Mouse (Mus musculus) mouse trophoblast stem cell (cell line): Measurements from ENCODE around the gene Bok.

Experiments used
- in situ Hi-C, 2 experiments: fragments of 300-500 bp; cut with MseI, MboI; formaldehyde crosslinking; loops; 2 replicates in 1 of 2; 3 replicates in 1 of 2; pipeline ENCODE4 v1.15.1; 2025

Bok gene

DNA sequence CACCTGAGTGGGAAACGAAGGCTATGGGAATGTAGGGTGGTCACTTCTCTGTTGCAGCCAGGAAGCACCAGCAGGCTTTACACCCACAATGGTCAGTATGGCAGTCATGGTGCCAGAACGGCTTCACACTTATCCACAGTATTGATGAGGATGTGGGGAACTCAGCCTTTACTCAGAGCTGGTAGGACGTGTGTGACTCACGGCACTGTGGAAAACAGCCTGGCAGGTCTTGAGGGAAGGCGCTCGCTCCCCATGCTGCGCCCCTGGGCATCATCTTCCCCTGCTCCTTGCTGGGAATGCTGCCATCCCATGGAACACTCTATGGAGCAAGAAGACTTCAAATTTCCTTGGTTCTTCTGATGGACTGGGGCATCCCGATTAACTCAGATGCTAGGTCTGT is 5.6 kb downstream of the Bok start:
- in situ Hi-C loops, result no loop called here

DNA sequence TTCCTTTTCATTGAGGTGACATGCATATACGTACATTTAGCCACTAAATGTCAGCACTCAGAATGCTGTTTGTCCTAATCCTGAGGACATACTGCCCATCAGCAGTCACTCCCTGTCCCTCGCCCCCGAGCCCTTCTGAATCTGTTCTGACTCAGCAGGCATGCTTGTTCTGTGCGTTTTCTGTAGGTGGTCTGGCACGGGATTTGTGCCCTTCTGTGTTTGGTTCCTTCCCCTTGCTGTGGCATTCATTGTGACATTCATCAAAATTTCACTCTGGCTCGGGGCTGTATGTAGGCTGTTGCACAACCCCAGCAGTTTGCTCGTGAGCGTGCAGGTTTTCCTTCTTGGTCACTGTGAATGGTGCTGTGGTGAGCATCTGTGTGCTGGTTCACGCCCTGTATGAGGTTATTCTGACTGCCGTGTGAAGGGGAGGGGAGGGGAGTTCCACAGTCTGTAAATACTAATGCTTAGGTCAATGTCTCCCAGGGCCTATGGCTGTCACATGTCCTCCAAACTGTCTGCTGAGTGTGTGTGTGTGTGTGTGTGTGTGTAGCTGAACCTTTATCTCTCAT is 6.4 kb downstream of the Bok start:
- in situ Hi-C loops, result no loop called here

DNA sequence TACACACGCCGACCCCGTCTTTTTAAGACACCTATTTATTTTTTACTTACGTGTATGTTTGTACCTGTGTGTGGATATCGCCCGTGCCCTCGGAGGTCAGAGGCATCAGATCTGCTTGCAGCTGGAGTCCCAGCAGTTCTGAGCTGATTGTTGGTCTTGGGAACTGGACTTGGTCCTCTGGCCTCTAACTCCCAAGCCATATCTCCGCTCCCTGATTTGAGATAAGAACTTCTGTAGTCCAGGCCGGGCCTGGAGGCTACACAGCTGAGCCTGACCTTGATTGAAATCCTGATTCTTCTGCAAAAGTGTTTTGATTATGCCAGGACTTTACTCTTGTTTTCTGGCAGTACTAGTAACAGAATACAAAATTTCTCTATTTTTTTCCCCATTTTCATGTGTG is 7.3 kb downstream of the Bok start:
- in situ Hi-C loops, result no loop called here

DNA sequence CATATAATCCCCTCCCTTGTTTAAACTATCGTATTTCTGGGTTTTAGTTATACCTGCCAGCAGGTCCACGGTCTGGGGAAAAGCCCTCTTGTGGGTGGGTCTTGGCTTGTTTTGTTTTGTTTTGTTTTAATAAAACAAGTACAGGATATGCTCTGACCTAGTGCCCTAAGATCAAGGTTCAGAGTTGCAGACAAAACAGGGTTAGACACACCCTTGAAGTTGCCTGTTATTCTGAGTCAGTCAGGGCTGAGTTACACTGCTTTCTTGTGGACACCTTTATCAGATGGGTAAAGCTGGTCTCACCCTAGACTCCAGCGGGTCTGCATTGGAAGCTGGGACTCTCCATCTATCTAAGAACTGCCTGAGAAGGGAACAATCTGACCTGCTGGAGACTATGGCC is 8.0 kb downstream of the Bok start:
- in situ Hi-C loops, result no loop called here

DNA sequence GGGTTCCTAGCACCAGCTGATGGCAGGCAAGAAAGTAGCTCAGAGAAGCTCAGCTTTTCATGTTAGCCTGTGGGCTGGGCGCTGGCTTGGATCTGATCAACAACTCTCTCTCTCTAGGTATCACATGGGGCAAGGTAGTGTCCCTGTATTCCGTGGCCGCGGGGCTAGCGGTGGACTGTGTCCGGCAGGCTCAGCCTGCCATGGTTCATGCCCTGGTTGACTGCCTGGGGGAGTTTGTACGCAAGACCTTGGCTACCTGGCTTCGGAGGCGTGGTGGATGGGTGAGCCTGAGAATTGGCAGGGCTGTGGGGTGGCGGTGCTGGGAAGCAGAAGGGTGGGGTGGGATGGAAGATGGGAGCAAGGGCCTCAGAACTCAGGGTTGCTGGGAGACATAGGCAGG is 8.5 kb downstream of the Bok start:
- in situ Hi-C loops, result no loop called here

DNA sequence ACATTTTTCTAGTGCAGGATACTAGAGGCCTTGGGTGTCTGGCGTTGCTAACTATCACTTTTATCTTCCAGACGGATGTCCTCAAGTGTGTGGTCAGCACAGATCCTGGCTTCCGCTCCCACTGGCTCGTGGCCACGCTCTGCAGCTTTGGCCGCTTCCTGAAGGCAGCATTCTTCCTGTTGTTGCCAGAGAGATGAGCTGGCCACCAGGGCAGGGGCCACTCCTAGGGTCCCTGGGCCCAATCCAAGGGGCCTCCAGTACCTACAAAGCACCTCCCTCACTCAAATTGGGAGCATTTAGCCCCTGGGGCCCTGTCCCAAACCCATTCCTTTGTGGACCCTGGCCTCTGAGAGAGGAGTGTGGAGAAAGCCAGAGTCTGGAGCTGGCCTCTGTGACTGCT is 9.5 kb downstream of the Bok start:
- in situ Hi-C loops, result no loop called here

DNA sequence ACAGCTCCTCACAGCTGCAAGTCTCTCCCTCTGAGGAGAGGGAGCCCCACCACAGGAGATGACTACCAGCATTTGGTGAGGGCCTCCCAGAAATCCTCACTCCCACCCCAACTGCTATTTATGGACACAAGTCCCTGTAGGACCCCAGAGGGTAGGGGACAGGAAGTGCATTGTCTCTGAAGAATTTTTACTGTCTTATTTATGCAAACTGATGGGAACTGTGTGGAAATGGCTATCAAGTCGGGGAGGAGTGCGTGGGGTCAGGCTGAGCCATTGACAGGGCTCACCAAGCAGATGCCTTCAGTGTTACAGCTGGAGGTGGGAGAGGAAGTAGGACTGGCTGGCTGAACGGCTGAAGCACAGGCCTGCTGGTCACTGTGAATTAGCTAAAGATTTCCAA is 11.9 kb downstream of the Bok start:
- in situ Hi-C loops, result no loop called here

DNA sequence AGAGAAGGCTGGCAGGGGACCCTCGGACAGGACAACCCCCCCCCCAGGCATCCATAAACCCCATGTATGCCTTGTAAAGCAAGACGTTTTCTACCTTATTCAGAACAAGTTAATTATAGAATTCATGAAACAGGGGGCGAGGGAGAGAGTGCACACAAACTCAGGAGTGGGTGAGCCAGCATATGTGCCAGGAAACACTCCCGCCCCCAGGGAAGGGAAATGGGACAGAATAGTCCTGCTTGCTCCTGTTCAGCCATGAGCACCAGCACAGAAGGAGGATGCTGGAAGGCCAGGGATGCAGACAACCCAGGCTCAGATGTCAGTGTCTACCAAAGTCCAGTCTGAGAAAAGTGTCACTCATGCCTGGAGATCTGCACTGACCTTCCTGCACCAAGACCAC is 13.7 kb downstream of the Bok start:
- in situ Hi-C loops, result no loop called here

DNA sequence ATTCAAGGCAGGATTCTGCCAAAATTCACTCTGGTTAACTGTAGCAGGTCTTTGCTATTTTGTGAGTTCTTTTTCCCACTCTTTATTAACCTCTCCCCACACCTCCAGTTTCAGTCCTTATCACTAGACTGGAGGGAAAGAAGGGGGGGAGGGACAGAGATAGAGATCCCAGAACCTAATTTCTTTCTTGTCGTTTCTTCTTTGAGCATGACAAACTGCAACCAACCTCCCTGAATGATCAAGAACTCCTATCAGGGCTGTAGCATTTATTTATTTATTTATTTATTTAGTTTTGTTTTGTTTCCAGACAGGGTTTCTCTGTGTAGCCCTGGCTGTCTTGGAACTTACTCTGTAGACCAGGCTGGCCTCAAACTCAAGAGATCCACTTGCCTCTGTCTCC is 16.6 kb downstream of the Bok start:
- in situ Hi-C loops, result no loop called here

DNA sequence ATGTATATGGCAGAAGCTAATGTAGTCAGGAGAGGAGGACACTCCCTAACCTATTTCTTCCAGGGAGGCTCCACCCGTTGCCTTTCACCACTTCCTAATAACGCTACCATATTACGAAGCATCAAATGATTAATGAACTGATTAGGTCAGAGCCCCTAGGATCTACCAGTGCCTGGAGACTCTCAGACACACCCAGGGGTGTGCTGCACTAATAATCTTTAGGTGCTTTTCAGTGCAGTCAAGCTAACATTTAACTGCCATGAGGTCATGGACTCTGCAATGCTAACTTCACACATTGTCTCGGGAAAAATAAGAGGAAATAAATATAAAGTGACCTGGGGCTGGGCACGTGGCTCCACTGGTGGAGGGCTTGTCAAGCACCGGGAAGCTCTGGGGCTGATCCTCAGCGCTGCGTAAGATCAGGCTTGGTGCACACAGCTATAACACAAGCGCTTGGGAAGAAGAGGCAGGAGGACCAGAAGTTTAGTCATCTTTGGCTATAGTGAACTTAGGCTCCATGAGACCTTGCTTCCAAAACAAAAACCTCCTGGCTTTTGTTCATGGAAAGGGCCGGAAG is 18.1 kb downstream of the Bok start:
- in situ Hi-C loops, result no loop called here

DNA sequence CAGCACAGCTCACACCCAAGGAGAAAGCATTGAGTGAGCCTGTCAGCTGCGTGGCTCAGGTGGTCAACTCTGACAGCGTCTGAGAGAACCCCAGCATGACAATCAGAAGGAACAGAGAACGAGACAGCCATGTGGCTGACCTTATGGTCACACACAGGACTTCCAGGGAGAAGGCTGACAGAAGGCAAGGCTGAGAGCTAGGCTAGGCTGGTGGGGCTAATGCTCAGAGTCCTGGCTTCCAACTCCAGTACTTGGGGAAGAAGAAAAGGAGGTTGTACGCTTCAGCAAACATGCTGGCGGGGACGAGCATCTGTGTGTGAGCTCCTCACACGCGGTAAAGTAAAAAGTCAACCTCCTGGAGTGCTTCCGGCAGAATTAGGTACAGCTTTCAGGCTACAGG is 18.9 kb downstream of the Bok start:
- in situ Hi-C loops, result no loop called here

DNA sequence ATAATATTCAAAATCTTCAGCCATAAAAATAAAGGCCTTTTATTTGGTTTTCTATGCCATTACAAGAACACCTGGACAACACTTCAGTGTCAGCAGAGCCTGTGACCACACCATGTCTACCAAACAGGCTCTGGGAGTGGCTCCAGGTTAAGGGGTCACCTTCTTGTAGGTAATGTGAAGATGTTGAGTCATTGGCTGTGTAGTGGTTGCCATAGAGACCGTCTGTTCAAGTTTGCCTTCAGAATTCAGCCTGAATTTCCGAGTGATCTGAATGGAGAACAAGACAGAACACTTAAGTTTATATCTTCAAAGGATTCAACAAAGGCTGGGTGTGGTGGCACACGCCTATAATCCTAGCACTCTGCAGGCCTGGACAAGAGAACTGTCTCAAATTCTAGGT is 19.9 kb downstream of the Bok start:
- in situ Hi-C loops, result no loop called here

DNA sequence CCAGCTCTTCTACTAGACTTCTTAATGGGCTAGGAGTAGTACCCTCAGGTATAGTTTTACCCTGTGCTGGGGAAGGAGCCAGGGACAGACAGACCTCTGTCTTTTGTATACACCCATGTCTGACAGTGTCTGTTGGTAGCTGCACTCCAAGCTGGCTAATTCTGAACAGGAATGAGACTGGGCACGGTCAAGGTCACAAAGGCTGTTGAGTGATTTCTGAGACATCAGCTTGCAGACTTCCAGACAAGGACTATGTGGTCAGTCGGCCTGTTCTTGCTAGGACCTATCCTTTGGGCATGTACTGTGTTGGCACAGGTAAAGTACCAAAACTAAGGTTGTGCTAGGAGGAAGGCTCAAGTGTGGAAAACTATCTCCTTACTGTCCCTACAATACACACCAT is 30.7 kb downstream of the Bok start:
- in situ Hi-C loops, result no loop called here

DNA sequence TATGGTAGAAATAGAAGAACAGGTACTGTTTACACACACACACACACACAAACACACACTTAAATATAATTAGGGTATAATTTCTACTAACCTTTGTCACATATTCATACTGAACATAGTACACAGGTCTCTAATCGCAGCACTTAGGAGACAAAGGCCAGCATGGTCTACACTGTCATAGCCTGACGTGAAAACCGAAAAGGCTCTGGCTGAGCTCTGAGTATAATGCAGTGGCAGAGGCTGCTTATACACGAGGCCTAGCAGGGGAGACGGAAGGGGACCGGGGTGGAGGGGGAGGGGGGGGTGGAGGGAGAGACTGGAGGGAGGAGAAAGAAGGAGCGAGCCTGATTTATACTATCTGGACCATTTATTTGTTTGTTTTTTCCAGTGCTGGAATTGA is 36.1 kb downstream of the Bok start:
- in situ Hi-C loops, result no loop called here

DNA sequence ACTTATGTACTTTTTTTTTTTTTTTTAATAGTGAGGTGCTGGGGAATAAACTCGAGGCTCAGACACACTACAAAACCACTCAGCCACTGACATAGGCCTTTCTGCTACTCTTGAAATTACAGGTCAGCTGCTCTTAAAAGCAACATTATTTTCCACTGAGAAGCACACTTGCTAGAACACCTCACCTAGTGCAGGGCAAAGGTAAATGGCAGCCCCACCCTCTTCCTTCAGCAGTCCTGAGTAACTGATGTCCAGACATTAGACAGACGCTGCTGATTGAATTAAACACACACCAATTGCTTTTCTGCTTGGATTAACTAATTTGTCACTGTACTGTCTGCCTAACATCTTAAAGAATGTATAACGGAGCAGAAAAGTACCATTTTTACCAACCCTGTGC is 39.2 kb downstream of the Bok start:
- in situ Hi-C loops, result no loop called here

DNA sequence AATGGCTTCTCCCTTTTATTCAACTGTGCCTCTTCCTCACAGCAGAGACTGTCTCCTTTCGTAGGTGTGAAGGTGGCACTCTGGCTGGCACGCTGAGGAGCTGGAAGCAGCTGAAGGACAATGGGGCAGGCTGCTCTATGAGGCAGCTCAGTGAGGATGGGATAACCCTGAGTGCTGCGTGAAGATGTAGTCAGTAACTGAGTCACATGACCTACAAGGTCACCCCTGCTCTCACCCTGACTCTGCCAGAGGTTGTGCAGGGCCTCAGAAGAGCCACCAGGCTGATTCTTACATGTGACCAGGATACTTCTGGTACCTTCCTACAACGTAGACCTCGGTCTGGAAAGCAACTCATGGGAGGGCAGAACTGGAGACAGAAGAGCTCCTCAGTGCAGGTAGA is 40.2 kb downstream of the Bok start:
- in situ Hi-C loops, result no loop called here

DNA sequence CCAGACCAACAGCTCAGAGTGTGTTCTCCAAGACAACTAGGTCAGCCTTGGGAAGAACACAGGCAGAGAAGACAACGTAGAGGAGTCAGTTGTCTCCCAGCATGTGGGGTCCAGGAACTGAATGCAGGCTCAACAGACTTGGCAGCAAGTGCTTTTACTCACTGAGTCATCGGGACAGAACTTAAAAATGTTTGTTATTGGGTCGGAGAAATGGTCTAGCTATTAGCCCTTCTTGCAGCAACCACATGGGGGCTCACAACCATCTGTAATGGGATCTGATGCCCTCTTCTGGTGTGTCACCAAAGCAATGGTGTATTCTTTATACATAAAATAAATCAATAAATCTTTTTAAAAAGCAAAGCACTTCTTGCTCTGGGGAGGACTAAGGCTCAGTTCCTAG is 40.7 kb downstream of the Bok start:
- in situ Hi-C loops, result no loop called here

DNA sequence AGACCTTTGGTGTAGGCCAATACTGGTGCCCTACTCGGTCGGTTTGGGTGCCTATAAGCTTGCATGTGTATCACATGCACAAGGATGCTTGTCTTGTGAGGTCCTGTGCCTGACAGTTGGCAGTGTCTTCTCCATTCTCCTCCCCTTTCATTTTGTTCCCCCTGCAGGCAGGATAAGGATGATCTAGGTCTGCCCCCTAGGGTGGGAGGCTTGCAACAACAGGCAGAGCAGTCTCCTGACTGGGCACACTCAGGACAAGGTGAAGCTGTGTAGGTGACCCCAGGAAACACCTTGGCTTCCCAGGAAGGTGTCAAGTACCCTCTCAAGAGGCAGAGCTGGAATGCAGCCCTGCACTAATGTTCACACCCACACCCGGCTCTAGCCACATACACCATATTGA is 41.5 kb downstream of the Bok start:
- in situ Hi-C loops, result no loop called here

DNA sequence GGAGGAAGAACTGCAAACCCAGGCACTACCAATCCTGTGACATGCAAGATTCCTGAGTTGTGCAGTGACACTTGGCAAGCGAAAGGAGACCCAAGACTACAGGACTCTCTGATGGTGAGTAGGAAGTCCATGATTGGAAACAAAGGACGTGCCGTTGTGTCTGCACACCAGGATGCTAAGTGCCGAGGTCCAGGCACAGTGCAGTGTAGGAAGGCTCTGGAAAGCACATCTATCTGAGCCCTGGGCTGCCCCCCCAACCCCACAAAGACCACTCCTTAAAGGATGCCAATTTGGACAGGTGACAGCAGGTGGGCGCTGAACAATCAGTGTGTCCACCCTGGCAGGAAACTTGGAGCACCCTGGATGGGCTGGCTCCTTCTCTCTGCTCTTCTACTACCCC is 45.6 kb downstream of the Bok start:
- in situ Hi-C loops, result no loop called here

DNA sequence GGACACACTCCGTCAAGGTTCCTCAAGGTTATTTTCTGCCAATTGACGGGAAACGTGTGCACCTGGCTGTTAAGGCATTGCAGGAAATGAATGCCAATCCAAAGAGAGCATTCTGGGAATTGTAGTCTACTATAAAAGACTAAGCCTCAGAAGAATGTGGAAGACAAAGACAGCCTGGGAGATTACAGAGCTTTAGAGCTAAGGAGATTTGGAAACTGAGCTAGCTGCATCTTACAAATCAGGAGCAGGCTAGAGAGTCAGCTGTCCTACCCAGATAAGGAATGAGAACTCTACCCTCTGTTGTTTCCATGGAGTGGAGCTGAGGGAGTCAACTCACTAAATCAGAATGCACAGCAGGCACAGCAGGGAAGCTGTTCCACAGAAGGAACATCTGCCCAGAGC is 46.4 kb downstream of the Bok start:
- in situ Hi-C loops, result no loop called here

DNA sequence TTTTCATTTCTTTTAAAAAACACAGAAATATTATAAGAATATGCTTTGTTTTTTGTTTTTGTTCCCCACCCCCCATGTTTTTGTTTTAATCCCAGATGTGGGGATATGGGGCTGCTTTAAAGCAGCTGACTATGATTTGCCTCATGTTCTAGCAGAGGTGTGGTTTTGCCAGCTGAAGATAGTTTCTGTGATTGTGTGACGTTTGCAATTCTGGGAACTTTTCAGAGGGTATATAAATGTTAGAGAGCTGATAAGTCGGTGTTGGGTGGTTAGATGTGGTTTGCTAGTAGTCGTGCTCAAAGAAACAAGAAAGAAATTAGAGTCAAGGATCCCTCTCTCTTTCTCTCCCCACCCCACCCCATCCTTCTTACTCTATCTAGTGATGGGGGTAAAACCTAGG is 50.4 kb downstream of the Bok start:
- in situ Hi-C loops, result no loop called here

DNA sequence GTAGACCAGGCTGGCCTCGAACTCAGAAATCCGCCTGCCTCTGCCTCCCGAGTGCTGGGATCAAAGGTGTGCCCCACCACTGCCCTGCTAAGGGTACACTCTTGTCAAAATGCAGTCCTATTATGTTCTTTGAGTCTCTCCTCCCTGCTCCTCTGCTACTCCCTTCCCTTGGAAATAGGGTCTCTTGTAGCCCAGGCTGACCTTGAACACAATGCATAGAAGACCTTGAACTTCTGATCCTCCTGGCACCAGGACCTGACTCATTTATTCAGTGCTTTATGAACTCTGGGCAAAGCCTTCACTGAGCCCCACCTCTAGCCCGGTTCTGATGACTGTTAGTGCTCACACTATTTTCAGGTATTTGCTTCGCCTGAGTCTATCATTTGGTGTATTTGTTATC is 52.3 kb downstream of the Bok start:
- in situ Hi-C loops, result no loop called here

DNA sequence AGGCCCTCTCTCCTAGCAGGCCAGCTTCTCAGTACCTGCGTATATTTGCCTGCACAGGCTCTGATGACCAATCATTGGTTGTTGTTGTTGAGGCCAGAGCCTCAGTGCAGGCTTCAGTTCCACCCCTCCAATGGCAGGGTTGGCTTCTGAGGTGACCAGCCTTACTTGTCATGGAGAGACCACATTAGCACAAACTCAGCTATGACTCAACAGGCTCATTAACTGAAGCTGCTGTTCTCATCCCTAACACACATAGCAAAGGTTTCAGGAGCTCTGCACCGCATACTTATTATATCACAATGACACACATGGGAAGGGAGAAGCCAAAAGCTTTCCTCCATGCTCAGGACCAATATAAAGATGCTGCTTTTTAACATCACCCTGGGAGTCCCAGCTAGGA is 55.2 kb downstream of the Bok start:
- in situ Hi-C loops, result no loop called here

DNA sequence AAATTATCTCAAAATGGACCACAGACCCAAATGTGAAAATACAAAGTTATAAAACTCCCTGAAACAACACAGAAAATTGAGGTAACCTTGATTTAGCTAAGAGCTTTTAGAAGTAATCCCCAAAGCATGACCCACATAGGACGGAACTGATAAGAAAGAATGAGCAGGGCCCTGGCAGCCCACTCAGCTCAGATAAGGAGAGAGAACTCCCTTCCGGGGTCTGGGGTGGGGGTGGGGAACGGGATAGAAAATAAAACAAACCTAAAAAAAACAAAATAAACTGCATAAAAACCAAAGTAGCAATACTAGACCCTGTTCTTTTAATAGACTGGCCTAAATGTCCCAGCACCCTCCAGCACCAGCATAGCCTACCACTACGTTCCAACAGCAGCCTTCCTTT is 56.5 kb downstream of the Bok start:
- in situ Hi-C loops, result no loop called here
